Mouse (Mus musculus): ENCODE measurements around the gene Neu1. TPM values are rescaled to one million over a fixed set of nuclear protein-coding genes. Genes with fewer than 3 reads are reported as not detected.
A peak's percentile ranks its signal among the peaks of the same experiment; 100 is the strongest.

The Neu1 gene
- polyA plus RNA-seq, 1 experiment from 2014 or later, result 16.2 TPM

DNA sequence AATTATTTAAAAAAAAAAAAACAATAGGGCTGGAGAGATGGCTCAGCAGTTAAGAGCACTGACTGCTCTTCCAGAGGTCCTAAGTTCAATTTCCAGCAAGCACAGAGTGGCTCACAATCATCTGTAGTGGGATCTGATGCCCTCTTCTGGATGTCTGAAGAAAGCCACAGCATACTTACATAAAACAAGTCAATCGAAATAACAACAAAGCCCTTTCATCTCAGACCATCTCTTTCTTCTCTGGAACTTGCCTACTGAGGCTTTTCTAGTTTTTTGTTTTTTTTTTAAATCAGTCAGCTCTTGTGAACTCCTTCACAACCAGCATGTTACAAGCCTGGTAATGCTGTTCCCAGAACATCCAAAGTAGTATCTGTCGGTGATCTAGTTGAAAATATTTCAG, 49.6 kb downstream of the Neu1 start:
- Histone ChIP-seq H3K4me2 (peak overlapping the region; percentile 88), H3K36me3 (replicated peaks) (peaks cover 10% of the 10 kb centered on the region), H3K27ac (0 out of 2 replicates have a peak overlapping the region, but pooled peaks have one; percentile 38), H3K27me3 (no peaks in the 10 kb centered on the region), H3K9me3 (no peaks in the 10 kb centered on the region), H3K9ac (peak overlapping the region; percentile 90), H3K4me3 (replicated peaks) (peak overlapping the region; percentile 90), H3K4me1 (peaks cover 28% of the 10 kb centered on the region)
- WGBS, result 21% methylated on average over 2 of the region's 2 CpGs
- ATAC-seq (ENCODE audit: low FRiP score), result no peak

GRCm38 (mm10) chr17:34981690-34982180, 50.7 kb downstream of the Neu1 start, which contains the start of gene Lsm2:
Lsm2 (plus strand) TSS chr17:34981862.
- peak within 1 kb of the TSS; percentile 90 for H3K9ac ChIP-seq
- no peaks in the 10 kb centered on the region for H3K27me3 ChIP-seq
- H3K4me2 ChIP-seq, result peak within 1 kb of the TSS; percentile 88
- peak within 1 kb of the TSS; percentile 98 for H3K27ac ChIP-seq
- no peaks in the 10 kb centered on the region for H3K9me3 ChIP-seq
- WGBS, result under 1% methylated on average over 58 of the region's 58 CpGs
- peak within 1 kb of the TSS; percentile 90 for H3K4me3 ChIP-seq (replicated peaks)
- H3K4me1 ChIP-seq, result peaks cover 28% of the 10 kb centered on the region
- ATAC-seq (ENCODE audit: low FRiP score), result peak; percentile 94
- H3K36me3 ChIP-seq (replicated peaks), result peaks cover 21% of the 10 kb centered on the region

DNA sequence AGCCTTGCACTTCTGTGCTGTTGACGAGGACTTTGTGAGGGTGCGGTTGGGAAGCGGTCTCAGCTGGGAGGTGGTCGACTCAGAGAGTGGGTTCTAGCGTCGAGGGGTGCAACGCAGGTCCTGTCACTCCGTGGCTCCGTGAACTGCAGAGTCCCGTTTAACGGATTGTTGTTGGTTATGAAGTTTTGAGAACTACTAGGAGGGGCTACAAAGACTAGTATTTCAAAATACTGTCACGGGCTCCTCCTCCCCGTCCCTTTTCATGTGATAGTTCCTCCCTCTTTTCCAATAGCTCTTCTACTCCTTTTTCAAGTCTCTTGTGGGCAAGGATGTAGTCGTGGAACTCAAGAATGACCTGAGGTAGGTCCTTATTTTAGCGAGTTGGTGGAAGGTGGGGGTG, 51.3 kb downstream of the Neu1 start:
- Histone ChIP-seq H3K27me3 (no peaks in the 10 kb centered on the region), H3K4me1 (peaks cover 28% of the 10 kb centered on the region), H3K27ac (peak overlapping the region; percentile 98), H3K9me3 (no peaks in the 10 kb centered on the region), H3K36me3 (replicated peaks) (peaks cover 22% of the 10 kb centered on the region), H3K4me3 (replicated peaks) (peak overlapping the region; percentile 90), H3K9ac (peak overlapping the region; percentile 90), H3K4me2 (peak overlapping the region; percentile 88)
- ATAC-seq (ENCODE audit: low FRiP score), result peak; percentile 24
- WGBS, result under 1% methylated on average over 15 of the region's 15 CpGs

DNA sequence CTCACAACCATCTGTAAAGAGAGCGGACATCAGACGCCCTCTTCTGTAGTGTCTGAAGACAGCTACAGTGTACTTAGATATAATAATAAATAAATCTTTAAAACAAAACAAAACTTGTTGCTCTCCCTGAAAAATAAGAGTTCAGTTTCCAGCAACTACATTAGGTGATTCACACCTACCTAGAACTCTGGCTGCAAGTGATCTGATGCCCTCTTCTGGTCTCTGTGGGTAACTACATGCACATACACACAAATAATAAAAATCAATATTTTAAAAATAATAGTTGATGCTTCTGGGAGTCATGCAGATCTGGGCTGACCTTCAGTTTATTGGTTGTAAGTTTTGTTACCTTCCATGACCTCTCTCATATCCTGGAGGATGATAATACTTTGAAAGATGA, 53.2 kb downstream of the Neu1 start:
- H3K36me3 ChIP-seq (replicated peaks), result peaks cover 28% of the 10 kb centered on the region
- no peak overlapping the region for H3K9ac ChIP-seq
- H3K4me2 ChIP-seq, result no peak overlapping the region
- WGBS, result 67% methylated on average over 2 of the region's 2 CpGs
- H3K4me1 ChIP-seq, result peaks cover 28% of the 10 kb centered on the region
- no peak for ATAC-seq (ENCODE audit: low FRiP score)
- no peaks in the 10 kb centered on the region for H3K9me3 ChIP-seq
- H3K27me3 ChIP-seq, result no peaks in the 10 kb centered on the region
- no peak overlapping the region for H3K4me3 ChIP-seq (replicated peaks)
- H3K27ac ChIP-seq, result no peak overlapping the region

Other genes starting within 250 kb of the Neu1 start
- gene C4b, start 187.4 kb upstream of the Neu1 start, polyA plus RNA-seq (2016; fragmentation: Nextera tagmentation; extraction: Ambion mirVana), result not detected in 2 replicates
- not detected in 2 replicates for gene Cyp21a1, start 126.7 kb upstream of the Neu1 start, polyA plus RNA-seq (2016; fragmentation: Nextera tagmentation; extraction: Ambion mirVana)
- gene Stk19, start 94.3 kb upstream of the Neu1 start, polyA plus RNA-seq (2016; fragmentation: Nextera tagmentation; extraction: Ambion mirVana), result 28.6 and 32.7 TPM in 2 replicates
- gene Dxo, start 94.2 kb upstream of the Neu1 start, polyA plus RNA-seq (2016; fragmentation: Nextera tagmentation; extraction: Ambion mirVana), result 72.9 and 77.6 TPM in 2 replicates
- gene Skiv2l, start 81.0 kb upstream of the Neu1 start, polyA plus RNA-seq (2016; fragmentation: Nextera tagmentation; extraction: Ambion mirVana), result 61.8 and 64.8 TPM in 2 replicates
- 124 and 133 TPM in 2 replicates for gene Nelfe, start 80.9 kb upstream of the Neu1 start, polyA plus RNA-seq (2016; fragmentation: Nextera tagmentation; extraction: Ambion mirVana)
- 2.9 and 3.6 TPM in 2 replicates for gene Cfb, start 68.7 kb upstream of the Neu1 start, polyA plus RNA-seq (2016; fragmentation: Nextera tagmentation; extraction: Ambion mirVana)
- gene Zbtb12, start 51.8 kb upstream of the Neu1 start, polyA plus RNA-seq (2016; fragmentation: Nextera tagmentation; extraction: Ambion mirVana), result 9.2 and 10.4 TPM in 2 replicates
- gene Gm20547, start 49.2 kb upstream of the Neu1 start, polyA plus RNA-seq (2016; fragmentation: Nextera tagmentation; extraction: Ambion mirVana), result not detected in 2 replicates
- 1.3 and 1.6 TPM in 2 replicates for gene C2, start 33.0 kb upstream of the Neu1 start, polyA plus RNA-seq (2016; fragmentation: Nextera tagmentation; extraction: Ambion mirVana)
- gene Ehmt2, start 32.8 kb upstream of the Neu1 start, polyA plus RNA-seq (2016; fragmentation: Nextera tagmentation; extraction: Ambion mirVana), result 111 and 114 TPM in 2 replicates
- not detected in 2 replicates for gene Slc44a4, start 16.8 kb upstream of the Neu1 start, polyA plus RNA-seq (2016; fragmentation: Nextera tagmentation; extraction: Ambion mirVana)
- 0.11 and 0.21 TPM in 2 replicates for gene Hspa1b, start 28.0 kb downstream of the Neu1 start, polyA plus RNA-seq (2016; fragmentation: Nextera tagmentation; extraction: Ambion mirVana)
- gene Gm20481, start 38.7 kb downstream of the Neu1 start, polyA plus RNA-seq (2016; fragmentation: Nextera tagmentation; extraction: Ambion mirVana), result not detected in 2 replicates
- gene Hspa1a, start 40.9 kb downstream of the Neu1 start, polyA plus RNA-seq (2016; fragmentation: Nextera tagmentation; extraction: Ambion mirVana), result 2.0 and 2.3 TPM in 2 replicates
- gene Hspa1l, start 41.5 kb downstream of the Neu1 start, polyA plus RNA-seq (2016; fragmentation: Nextera tagmentation; extraction: Ambion mirVana), result 1.2 and 1.3 TPM in 2 replicates
- gene Lsm2, start 50.6 kb downstream of the Neu1 start, polyA plus RNA-seq (2016; fragmentation: Nextera tagmentation; extraction: Ambion mirVana), result 226 and 238 TPM in 2 replicates
- gene Vars, start 69.7 kb downstream of the Neu1 start, polyA plus RNA-seq (2016; fragmentation: Nextera tagmentation; extraction: Ambion mirVana), result 158 and 159 TPM in 2 replicates
- gene Vwa7, start 85.3 kb downstream of the Neu1 start, polyA plus RNA-seq (2016; fragmentation: Nextera tagmentation; extraction: Ambion mirVana), result 0.17 and 0.27 TPM in 2 replicates
- gene Sapcd1, start 96.8 kb downstream of the Neu1 start, polyA plus RNA-seq (2016; fragmentation: Nextera tagmentation; extraction: Ambion mirVana), result 7.4 and 7.7 TPM in 2 replicates
- 5.3 and 5.6 TPM in 2 replicates for gene Msh5, start 115.5 kb downstream of the Neu1 start, polyA plus RNA-seq (2016; fragmentation: Nextera tagmentation; extraction: Ambion mirVana)
- 152 and 155 TPM in 2 replicates for gene Clic1, start 118.7 kb downstream of the Neu1 start, polyA plus RNA-seq (2016; fragmentation: Nextera tagmentation; extraction: Ambion mirVana)
- gene Ddah2, start 127.8 kb downstream of the Neu1 start, polyA plus RNA-seq (2016; fragmentation: Nextera tagmentation; extraction: Ambion mirVana), result 513 and 534 TPM in 2 replicates
- not detected in 2 replicates for gene Ly6g6c, start 134.1 kb downstream of the Neu1 start, polyA plus RNA-seq (2016; fragmentation: Nextera tagmentation; extraction: Ambion mirVana)
- 0.40 and 0.54 TPM in 2 replicates for gene Mpig6b, start 134.9 kb downstream of the Neu1 start, polyA plus RNA-seq (2016; fragmentation: Nextera tagmentation; extraction: Ambion mirVana)
- 0.28 and 0.50 TPM in 2 replicates for gene Ly6g6e, start 145.6 kb downstream of the Neu1 start, polyA plus RNA-seq (2016; fragmentation: Nextera tagmentation; extraction: Ambion mirVana)
- 0.29 and 1.6 TPM in 2 replicates for gene Ly6g6d, start 146.8 kb downstream of the Neu1 start, polyA plus RNA-seq (2016; fragmentation: Nextera tagmentation; extraction: Ambion mirVana)
- gene Ly6g6f, start 154.4 kb downstream of the Neu1 start, polyA plus RNA-seq (2016; fragmentation: Nextera tagmentation; extraction: Ambion mirVana), result 0.17 and 0.18 TPM in 2 replicates
- 59.2 and 70.7 TPM in 2 replicates for gene Abhd16a, start 158.0 kb downstream of the Neu1 start, polyA plus RNA-seq (2016; fragmentation: Nextera tagmentation; extraction: Ambion mirVana)
- not detected in 2 replicates for gene Ly6g5c, start 177.0 kb downstream of the Neu1 start, polyA plus RNA-seq (2016; fragmentation: Nextera tagmentation; extraction: Ambion mirVana)
- gene Ly6g5b, start 184.2 kb downstream of the Neu1 start, polyA plus RNA-seq (2016; fragmentation: Nextera tagmentation; extraction: Ambion mirVana), result 0.96 and 1.5 TPM in 2 replicates
- 27.4 and 28.1 TPM in 2 replicates for gene Gpank1, start 190.2 kb downstream of the Neu1 start, polyA plus RNA-seq (2016; fragmentation: Nextera tagmentation; extraction: Ambion mirVana)
- gene Csnk2b, start 190.8 kb downstream of the Neu1 start, polyA plus RNA-seq (2016; fragmentation: Nextera tagmentation; extraction: Ambion mirVana), result 283 and 284 TPM in 2 replicates
- gene D17H6S53E, start 195.1 kb downstream of the Neu1 start, polyA plus RNA-seq (2016; fragmentation: Nextera tagmentation; extraction: Ambion mirVana), result 5.3 and 7.2 TPM in 2 replicates
- 0.46 and 0.63 TPM in 2 replicates for gene Apom, start 200.8 kb downstream of the Neu1 start, polyA plus RNA-seq (2016; fragmentation: Nextera tagmentation; extraction: Ambion mirVana)
- gene Bag6, start 203.9 kb downstream of the Neu1 start, polyA plus RNA-seq (2016; fragmentation: Nextera tagmentation; extraction: Ambion mirVana), result 88.9 and 97.8 TPM in 2 replicates
- gene Prrc2a, start 233.6 kb downstream of the Neu1 start, polyA plus RNA-seq (2016; fragmentation: Nextera tagmentation; extraction: Ambion mirVana), result 221 and 231 TPM in 2 replicates
- gene Aif1, start 244.8 kb downstream of the Neu1 start, polyA plus RNA-seq (2016; fragmentation: Nextera tagmentation; extraction: Ambion mirVana), result 4.3 and 4.9 TPM in 2 replicates